32 mouse cellular contexts compared by ENCODE assay signal in the genomic region with DNA sequence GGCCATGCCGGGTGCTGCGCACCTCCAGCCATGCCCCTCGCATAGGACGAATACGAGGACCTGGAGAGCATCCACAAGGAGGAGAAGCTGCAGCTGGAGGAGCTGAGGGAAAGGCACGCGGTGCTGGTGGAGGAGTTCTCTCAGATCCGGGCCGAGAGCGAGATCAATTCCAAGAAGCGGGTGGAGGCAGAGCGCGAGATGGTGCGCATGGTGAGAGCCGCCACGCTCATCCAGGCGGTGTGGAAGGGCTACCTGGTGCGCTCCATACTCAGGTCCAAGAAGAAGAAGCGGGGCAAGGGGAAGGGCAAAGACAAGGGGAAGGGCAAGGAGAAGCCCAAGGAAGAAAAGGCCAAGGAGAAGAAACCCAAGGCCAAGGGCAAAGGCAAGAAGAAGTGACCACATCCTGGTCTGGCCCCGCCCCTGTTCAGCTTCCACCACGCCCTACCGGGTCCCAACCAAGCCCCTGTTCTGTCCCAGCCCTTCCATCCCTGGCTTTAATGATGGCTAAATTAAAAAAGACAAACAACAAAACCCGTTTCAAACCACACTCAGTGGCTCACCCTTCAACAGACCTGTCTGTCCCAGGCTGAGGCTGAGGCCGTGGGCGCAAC. TPM values are rescaled to one million over a fixed set of nuclear protein-coding genes. Genes with fewer than 3 reads are reported as not detected.
DNase-seq lines count a peak whose midpoint lies in the region; ATAC-seq and TF ChIP-seq lines count a peak whose summit lies in the region.
"Had no signal": no experiment of that assay in that cellular context is flagged by ENCODE, and none has a peak within 500 bp of the region (broad histone marks: within the 10 kb centered on the region; RNA-seq: fewer than 3 reads in every experiment).

No protein-coding gene starts in this region.

- TF ChIP-seq EP300 in lung, postnatal 0 days (IDR thresholded peaks at IDR 0.05), result no peak

- no peak overlapping the region for H3K4me2 ChIP-seq in intestine, embryonic 16.5 days (ENCODE audit: low read depth, low read length)
- no peak overlapping the region for H3K4me2 ChIP-seq in intestine, embryonic 15.5 days (replicated peaks)
- no peak overlapping the region for H3K4me2 ChIP-seq in lung, postnatal 0 days (replicated peaks; ENCODE audit: low read depth, low read length)
- H3K4me2 ChIP-seq: forebrain, embryonic 13.5 days; heart, embryonic 12.5 days; hindbrain, embryonic 13.5 days; lung, embryonic 15.5 days had no signal

- peak; percentile 55 for DNase-seq in cerebellum, adult 9-10 months
- DNase-seq in cerebellum, postnatal 36 days, result no peak
- DNase-seq in R1 (ENCODE audit: low read depth, low spot score), result peak; percentile 28
- DNase-seq in thymus, adult 2 months, result no peak
- no peak for DNase-seq in lung, postnatal 0 days (ENCODE audit: low spot score)
- DNase-seq: adrenal gland, postnatal 10 days; cerebellum, adult 8-10 months; gastrocnemius, postnatal 25 days; heart, adult 18-20 months; heart, postnatal 4 days; kidney, adult 11 months; kidney, postnatal 14 days; liver; lung, postnatal 36 days; midbrain, embryonic 14.5 days; right cerebral cortex, postnatal 25 days; thymus, postnatal 25 days had no signal

- H3K36me3 ChIP-seq in intestine, embryonic 16.5 days (ENCODE audit: control insufficient read depth, insufficient read depth, low read length), result no peaks in the 10 kb centered on the region
- no peaks in the 10 kb centered on the region for H3K36me3 ChIP-seq in intestine, embryonic 15.5 days
- H3K36me3 ChIP-seq in E14TG2a.4 (ENCODE audit: insufficient read depth, low read length), result peaks cover 42% of the 10 kb centered on the region
- no peaks in the 10 kb centered on the region for H3K36me3 ChIP-seq in thymus, adult 2 months (ENCODE audit: control insufficient read depth, insufficient read depth, low read length)
- no peaks in the 10 kb centered on the region for H3K36me3 ChIP-seq in lung, postnatal 0 days (ENCODE audit: insufficient read depth, low read length)
- H3K36me3 ChIP-seq: lung, embryonic 15.5 days had no signal

- H3K27me3 ChIP-seq in intestine, embryonic 16.5 days (replicated peaks; ENCODE audit: control insufficient read depth, insufficient read depth, low read length), result no peaks in the 10 kb centered on the region
- H3K27me3 ChIP-seq in intestine, embryonic 15.5 days (replicated peaks), result no peaks in the 10 kb centered on the region
- no peaks in the 10 kb centered on the region for H3K27me3 ChIP-seq in E14TG2a.4 (ENCODE audit: insufficient read depth, low read length)
- H3K27me3 ChIP-seq in thymus, adult 2 months (ENCODE audit: control insufficient read depth, insufficient read depth, low read length), result no peaks in the 10 kb centered on the region
- no peaks in the 10 kb centered on the region for H3K27me3 ChIP-seq in lung, postnatal 0 days (replicated peaks; ENCODE audit: insufficient read depth, low read length)
- H3K27me3 ChIP-seq: forebrain, embryonic 13.5 days; hindbrain, embryonic 13.5 days; lung, embryonic 15.5 days had no signal

- 72% methylated on average over 25 of the region's 25 CpGs for WGBS in intestine, embryonic 16.5 days
- 67% methylated on average over 25 of the region's 25 CpGs for WGBS in intestine, embryonic 15.5 days
- 86% methylated on average over 25 of the region's 25 CpGs for WGBS in thymus, adult 2 months
- 72% methylated on average over 25 of the region's 25 CpGs for WGBS in lung, postnatal 0 days

- peaks cover 9% of the 10 kb centered on the region for H3K4me1 ChIP-seq in intestine, embryonic 16.5 days (ENCODE audit: control insufficient read depth, insufficient read depth, low read length)
- H3K4me1 ChIP-seq in intestine, embryonic 15.5 days (replicated peaks), result peaks cover 13% of the 10 kb centered on the region
- peaks cover 77% of the 10 kb centered on the region for H3K4me1 ChIP-seq in E14TG2a.4 (replicated peaks; ENCODE audit: low read depth, low read length)
- peaks cover 11% of the 10 kb centered on the region for H3K4me1 ChIP-seq in thymus, adult 2 months (replicated peaks; ENCODE audit: control insufficient read depth, insufficient read depth, low read length)
- H3K4me1 ChIP-seq in lung, postnatal 0 days (ENCODE audit: insufficient read depth, low read depth, low read length), result peaks cover 3% of the 10 kb centered on the region; the same call in 1 of the 2 replicates

- TF ChIP-seq POLR2A in thymus, adult 2 months (IDR thresholded peaks at IDR 0.05; ENCODE audit: control insufficient read depth, extremely low read depth, insufficient read depth, low read length, poor library complexity), result no peak

- no peak for TF ChIP-seq CTCF in E14TG2a.4 (conservative IDR thresholded peaks at IDR 0.05; ENCODE audit: low read length)
- TF ChIP-seq CTCF in thymus, adult 2 months (IDR thresholded peaks at IDR 0.05; ENCODE audit: borderline replicate concordance, control insufficient read depth, extremely low read depth, insufficient read depth, low read length, poor library complexity), result no peak
- TF ChIP-seq CTCF in lung, postnatal 0 days (IDR thresholded peaks at IDR 0.05), result no peak

- no peak overlapping the region for H3K27ac ChIP-seq in intestine, embryonic 16.5 days (ENCODE audit: low read length)
- H3K27ac ChIP-seq in intestine, embryonic 15.5 days, result no peak overlapping the region
- H3K27ac ChIP-seq in thymus, adult 2 months (ENCODE audit: control insufficient read depth, insufficient read depth, low read length), result no peak overlapping the region
- no peak overlapping the region for H3K27ac ChIP-seq in lung, postnatal 0 days (ENCODE audit: low read length)
- H3K27ac ChIP-seq: forebrain, embryonic 13.5 days; hindbrain, embryonic 13.5 days; lung, embryonic 15.5 days had no signal

- H3K4me3 ChIP-seq in intestine, embryonic 16.5 days (ENCODE audit: low read length), result no peak overlapping the region
- no peak overlapping the region for H3K4me3 ChIP-seq in intestine, embryonic 15.5 days (replicated peaks)
- H3K4me3 ChIP-seq in E14TG2a.4 (replicated peaks; ENCODE audit: low read length), result peak overlapping the region; percentile 74
- H3K4me3 ChIP-seq in thymus, adult 2 months (ENCODE audit: control insufficient read depth, insufficient read depth, low read length), result no peak overlapping the region
- no peak overlapping the region for H3K4me3 ChIP-seq in lung, postnatal 0 days (ENCODE audit: low read depth, low read length)
- H3K4me3 ChIP-seq: erythroblast, embryonic 14.5 days; forebrain, embryonic 13.5 days; heart, embryonic 12.5 days; hindbrain, embryonic 13.5 days; lung, embryonic 15.5 days had no signal

- no peaks in the 10 kb centered on the region for H3K9me3 ChIP-seq in intestine, embryonic 16.5 days (ENCODE audit: control insufficient read depth, low read length)
- no peaks in the 10 kb centered on the region for H3K9me3 ChIP-seq in intestine, embryonic 15.5 days
- no peaks in the 10 kb centered on the region for H3K9me3 ChIP-seq in E14TG2a.4 (ENCODE audit: low read length)
- H3K9me3 ChIP-seq in lung, postnatal 0 days (ENCODE audit: low read length), result no peaks in the 10 kb centered on the region
- H3K9me3 ChIP-seq: forebrain, embryonic 13.5 days; heart, embryonic 12.5 days; hindbrain, embryonic 13.5 days; lung, embryonic 15.5 days; megakaryocyte, embryonic 14.5 days had no signal

- no peak for ATAC-seq in intestine, embryonic 16.5 days
- no peak for ATAC-seq in intestine, embryonic 15.5 days
- no peak for ATAC-seq in lung, postnatal 0 days

- 0 out of 2 replicates have a peak overlapping the region, but pooled peaks have one; percentile 4 for H3K9ac ChIP-seq in intestine, embryonic 16.5 days (ENCODE audit: low read depth, low read length)
- no peak overlapping the region for H3K9ac ChIP-seq in intestine, embryonic 15.5 days
- H3K9ac ChIP-seq in lung, postnatal 0 days (replicated peaks; ENCODE audit: low read depth), result no peak overlapping the region
- H3K9ac ChIP-seq: forebrain, embryonic 13.5 days; heart, embryonic 12.5 days; hindbrain, embryonic 13.5 days; lung, embryonic 15.5 days had no signal

RNA-seq across cellular contexts. Expression of gene Rita1, which starts 5.7 kb away (rescaled TPM):
- 12.7 and 12.8 TPM in 2 replicates for polyA plus RNA-seq in intestine, embryonic 16.5 days (2015; fragmentation: Nextera tagmentation; extraction: Ambion mirVana)
- polyA plus RNA-seq in intestine, embryonic 15.5 days (2015; fragmentation: Nextera tagmentation; extraction: Ambion mirVana), result 10.6 and 11.4 TPM in 2 replicates
- 18.8 and 20.6 TPM in 2 replicates for polyA plus RNA-seq in thymus, adult 2 months (2012; rRNA removed)
- 9.9 and 10.0 TPM in 2 replicates for polyA plus RNA-seq in lung, postnatal 0 days (2015; fragmentation: Nextera tagmentation; extraction: Ambion mirVana)

RNA-seq across cellular contexts. Expression of gene Ddx54, which starts 5.8 kb away (rescaled TPM):
- 50.8 and 51.4 TPM in 2 replicates for polyA plus RNA-seq in intestine, embryonic 16.5 days (2015; fragmentation: Nextera tagmentation; extraction: Ambion mirVana)
- polyA plus RNA-seq in intestine, embryonic 15.5 days (2015; fragmentation: Nextera tagmentation; extraction: Ambion mirVana), result 47.5 and 49.3 TPM in 2 replicates
- polyA plus RNA-seq in thymus, adult 2 months (2012; rRNA removed), result 429 and 448 TPM in 2 replicates
- polyA plus RNA-seq in lung, postnatal 0 days (2015; fragmentation: Nextera tagmentation; extraction: Ambion mirVana), result 24.9 and 25.4 TPM in 2 replicates

RNA-seq across cellular contexts. Expression of gene Iqcd, which starts 17.9 kb away (rescaled TPM):
- polyA plus RNA-seq in intestine, embryonic 16.5 days (2015; fragmentation: Nextera tagmentation; extraction: Ambion mirVana), result 0.17 and 0.27 TPM in 2 replicates
- 0.28 and 0.40 TPM in 2 replicates for polyA plus RNA-seq in intestine, embryonic 15.5 days (2015; fragmentation: Nextera tagmentation; extraction: Ambion mirVana)
- 2.8 and 3.0 TPM in 2 replicates for polyA plus RNA-seq in thymus, adult 2 months (2012; rRNA removed)
- polyA plus RNA-seq in lung, postnatal 0 days (2015; fragmentation: Nextera tagmentation; extraction: Ambion mirVana), result 1.7 and 2.0 TPM in 2 replicates

RNA-seq across cellular contexts. Expression of gene Tpcn1, which starts 18.2 kb away (rescaled TPM):
- 21.4 and 23.9 TPM in 2 replicates for polyA plus RNA-seq in intestine, embryonic 16.5 days (2015; fragmentation: Nextera tagmentation; extraction: Ambion mirVana)
- polyA plus RNA-seq in intestine, embryonic 15.5 days (2015; fragmentation: Nextera tagmentation; extraction: Ambion mirVana), result 25.3 and 26.8 TPM in 2 replicates
- polyA plus RNA-seq in thymus, adult 2 months (2012; rRNA removed), result 203 and 208 TPM in 2 replicates
- polyA plus RNA-seq in lung, postnatal 0 days (2015; fragmentation: Nextera tagmentation; extraction: Ambion mirVana), result 17.5 and 19.7 TPM in 2 replicates

RNA-seq across cellular contexts. Expression of gene Cfap73, which starts 27.3 kb away (rescaled TPM):
- 0.24 TPM in 1 of 2 replicates, not detected in the other for polyA plus RNA-seq in intestine, embryonic 16.5 days (2015; fragmentation: Nextera tagmentation; extraction: Ambion mirVana)
- polyA plus RNA-seq in intestine, embryonic 15.5 days (2015; fragmentation: Nextera tagmentation; extraction: Ambion mirVana), result not detected in 2 replicates
- 0.15 and 0.33 TPM in 2 replicates for polyA plus RNA-seq in thymus, adult 2 months (2012; rRNA removed)
- 1.3 and 2.0 TPM in 2 replicates for polyA plus RNA-seq in lung, postnatal 0 days (2015; fragmentation: Nextera tagmentation; extraction: Ambion mirVana)
- polyA plus RNA-seq: erythroblast, embryonic 14.5 days; forebrain, embryonic 13.5 days; heart, embryonic 12.5 days; heart, postnatal 0 days; kidney, embryonic 14.5 days; limb, embryonic 11.5 days; liver, embryonic 16.5 days; midbrain, embryonic 14.5 days; neural tube, embryonic 11.5 days; stomach, embryonic 16.5 days had no signal

Comparison
In these comparisons a context has a peak if more than half of its experiments do, and no peak if none do; other contexts are left out.
1. DNase-seq: peak in cerebellum, adult 9-10 months (single experiment) and R1 (single experiment); none in cerebellum, postnatal 36 days (0 of 2), thymus, adult 2 months (single experiment) and lung, postnatal 0 days (single experiment).